Mouse (Mus musculus) liver (tissue): ENCODE results near the gene Cdx2.

Source experiments
- DNase-seq: peaks from one replicate; pipeline ENCODE4 v3.0.0-alpha.2; 2020; ENCODE audit warnings: mixed read lengths

Gene Cdx2

DNA sequence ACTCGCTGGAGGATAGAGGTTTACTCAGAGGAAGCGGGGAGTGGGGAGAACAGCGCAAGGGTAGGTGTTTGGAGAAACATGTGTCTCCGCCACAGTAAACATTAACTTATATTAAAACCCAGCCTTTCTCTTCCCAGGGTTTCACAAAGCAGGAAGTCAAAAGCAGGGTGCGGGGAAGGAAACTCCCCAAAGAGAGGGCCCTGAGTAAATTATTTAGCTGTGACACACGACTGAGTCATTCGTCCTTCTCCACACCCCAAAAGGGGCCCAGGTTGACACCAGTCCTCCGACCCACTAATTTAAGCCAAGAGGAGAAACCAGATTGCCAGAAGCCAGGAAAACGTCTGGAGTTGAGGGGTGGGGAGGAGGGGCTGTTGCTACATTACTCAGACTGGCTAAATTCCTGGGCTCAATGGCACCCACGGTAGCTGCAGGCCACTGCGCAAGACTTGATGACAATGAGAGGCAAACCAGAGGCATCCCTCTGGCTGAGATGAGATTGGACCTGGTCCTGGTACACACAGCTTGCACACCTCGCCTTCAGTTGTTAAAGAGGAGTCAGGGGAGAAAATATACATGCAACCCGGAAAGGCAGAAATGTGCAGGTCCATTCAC lies 14.5 kb downstream of the Cdx2 start:
- DNase-seq: no peak

DNA sequence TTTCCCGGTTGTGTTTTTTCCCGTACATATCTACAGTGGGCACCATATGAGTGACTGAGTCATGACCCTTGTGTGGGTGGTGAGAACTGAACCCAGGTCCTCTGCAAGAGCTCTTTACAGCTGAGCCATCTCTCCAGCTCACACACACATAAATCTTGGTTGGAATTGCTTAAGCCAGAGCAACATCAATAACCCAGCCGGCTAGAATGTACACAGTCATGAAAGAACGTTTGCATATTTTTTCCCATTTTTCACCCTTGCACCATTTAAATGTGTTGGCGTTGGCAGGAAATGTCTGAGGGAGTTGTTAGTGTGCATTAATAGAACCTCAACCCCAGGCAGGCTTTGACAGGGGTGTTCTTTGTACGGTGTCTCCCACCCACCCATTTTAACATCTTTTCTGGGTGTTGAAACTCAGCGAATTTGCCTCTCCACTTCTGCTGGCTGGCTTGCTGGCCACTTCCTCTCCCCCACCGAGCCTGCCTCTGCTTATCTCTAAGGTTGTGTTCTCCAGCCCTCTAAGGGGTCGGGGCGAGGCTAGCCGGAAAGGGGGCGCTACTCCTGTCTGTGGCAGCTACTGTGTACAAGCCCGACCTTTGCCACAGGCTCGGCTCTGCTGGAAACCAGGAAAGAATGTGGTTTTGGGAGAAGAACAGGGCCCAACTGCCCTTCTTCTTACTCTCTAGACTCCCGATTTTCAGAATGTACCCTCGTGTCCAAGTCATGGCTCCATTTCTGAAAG lies 15.1 kb downstream of the Cdx2 start:
- DNase-seq: no peak

DNA sequence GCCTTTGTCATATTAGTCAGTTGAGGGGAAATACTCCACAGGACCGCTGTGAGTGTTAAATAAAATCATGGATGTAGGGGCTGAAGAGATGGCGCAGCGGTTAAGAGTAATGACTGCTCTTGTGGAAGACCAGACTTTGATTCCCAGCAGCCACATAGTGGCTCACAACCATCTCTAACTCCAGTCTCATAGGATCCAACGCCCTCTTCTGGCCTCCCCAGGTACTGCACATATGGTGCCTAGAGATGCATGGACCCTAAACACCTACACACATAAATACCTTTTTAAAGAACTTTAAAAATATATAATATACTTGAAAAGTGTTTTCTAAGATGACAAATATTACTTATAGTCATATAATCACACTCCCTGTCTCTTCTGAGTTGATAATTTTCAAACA lies 22.7 kb downstream of the Cdx2 start:
- no peak for DNase-seq

DNA sequence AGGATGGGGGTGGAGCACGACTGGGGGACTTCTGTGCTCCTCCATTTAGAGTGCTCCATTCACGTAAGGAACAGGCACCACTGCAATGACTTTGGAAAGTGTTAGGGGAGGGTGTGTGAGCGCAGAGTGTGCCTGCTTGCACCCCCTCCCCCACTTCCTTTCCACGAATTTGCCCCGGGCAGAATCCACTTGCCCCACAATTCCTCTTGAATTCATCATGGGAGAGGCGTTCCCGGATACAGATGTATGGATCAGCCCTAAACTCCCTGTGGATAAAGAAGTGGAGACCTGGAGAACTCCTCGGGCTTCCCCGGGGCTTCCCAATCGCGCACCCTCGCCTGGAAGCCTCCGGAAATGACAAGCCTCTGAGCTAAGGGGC lies 29.5 kb downstream of the Cdx2 start:
- no peak for DNase-seq

DNA sequence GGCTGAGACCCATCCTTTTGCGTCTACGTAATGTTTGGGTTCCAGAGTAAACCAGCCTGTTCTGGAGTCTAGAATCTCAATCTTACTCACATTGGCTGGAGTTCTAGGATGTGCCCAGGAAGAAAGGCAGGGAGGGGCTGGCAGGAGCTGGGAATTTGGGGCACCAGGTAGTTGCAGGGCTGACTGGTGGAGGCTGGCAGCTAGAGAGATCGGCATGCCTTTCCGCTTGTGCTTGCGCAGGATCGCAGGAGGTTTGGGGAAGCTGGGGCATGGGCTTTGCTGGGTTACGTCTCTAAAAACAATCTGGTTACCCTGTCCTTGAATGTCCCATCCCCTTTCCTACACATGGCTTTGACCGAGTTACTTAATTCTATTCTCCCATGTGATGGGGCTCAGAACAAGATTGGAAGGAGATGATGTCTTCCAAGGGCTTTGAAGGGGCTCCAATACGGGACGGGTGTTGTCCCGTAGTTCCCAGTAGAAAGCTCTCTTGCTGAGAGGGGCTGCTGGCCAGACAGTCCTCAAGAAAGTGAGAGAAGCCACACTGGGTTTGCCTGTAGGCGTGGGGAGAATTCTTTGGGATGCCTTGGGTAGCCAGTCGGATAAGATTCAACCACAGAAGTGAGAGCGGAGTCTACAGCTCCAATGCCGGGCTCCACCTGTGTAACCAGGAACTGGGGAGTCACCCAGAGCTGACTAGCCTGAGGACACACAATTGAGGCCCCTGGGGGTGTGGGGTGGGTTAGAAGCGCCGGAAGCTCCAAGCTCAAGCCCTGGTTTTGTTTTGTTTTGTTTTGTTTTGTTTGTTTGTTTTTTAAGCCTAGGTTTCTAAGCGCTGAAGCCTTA lies 30.1 kb downstream of the Cdx2 start:
- DNase-seq: no peak

DNA sequence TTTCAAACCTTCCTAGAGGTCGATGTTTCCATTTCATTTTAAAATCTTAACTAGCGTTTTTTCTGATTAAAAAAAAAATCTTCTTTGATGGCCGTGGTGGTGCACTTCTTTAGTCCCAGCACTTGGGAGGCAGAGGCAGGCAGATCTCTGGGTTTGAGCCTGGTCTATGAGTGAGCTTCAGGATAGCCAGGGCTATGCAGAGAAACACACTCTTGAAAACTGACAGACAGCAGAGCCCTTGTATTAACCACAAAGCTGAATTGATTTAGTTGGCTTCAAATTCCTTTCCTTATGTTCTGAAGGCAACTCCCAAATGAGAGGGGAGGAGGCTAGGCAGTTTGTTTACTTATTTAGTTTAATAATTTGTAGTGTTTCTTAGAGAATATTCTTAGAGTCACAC lies 31.3 kb downstream of the Cdx2 start:
- DNase-seq: no peak

DNA sequence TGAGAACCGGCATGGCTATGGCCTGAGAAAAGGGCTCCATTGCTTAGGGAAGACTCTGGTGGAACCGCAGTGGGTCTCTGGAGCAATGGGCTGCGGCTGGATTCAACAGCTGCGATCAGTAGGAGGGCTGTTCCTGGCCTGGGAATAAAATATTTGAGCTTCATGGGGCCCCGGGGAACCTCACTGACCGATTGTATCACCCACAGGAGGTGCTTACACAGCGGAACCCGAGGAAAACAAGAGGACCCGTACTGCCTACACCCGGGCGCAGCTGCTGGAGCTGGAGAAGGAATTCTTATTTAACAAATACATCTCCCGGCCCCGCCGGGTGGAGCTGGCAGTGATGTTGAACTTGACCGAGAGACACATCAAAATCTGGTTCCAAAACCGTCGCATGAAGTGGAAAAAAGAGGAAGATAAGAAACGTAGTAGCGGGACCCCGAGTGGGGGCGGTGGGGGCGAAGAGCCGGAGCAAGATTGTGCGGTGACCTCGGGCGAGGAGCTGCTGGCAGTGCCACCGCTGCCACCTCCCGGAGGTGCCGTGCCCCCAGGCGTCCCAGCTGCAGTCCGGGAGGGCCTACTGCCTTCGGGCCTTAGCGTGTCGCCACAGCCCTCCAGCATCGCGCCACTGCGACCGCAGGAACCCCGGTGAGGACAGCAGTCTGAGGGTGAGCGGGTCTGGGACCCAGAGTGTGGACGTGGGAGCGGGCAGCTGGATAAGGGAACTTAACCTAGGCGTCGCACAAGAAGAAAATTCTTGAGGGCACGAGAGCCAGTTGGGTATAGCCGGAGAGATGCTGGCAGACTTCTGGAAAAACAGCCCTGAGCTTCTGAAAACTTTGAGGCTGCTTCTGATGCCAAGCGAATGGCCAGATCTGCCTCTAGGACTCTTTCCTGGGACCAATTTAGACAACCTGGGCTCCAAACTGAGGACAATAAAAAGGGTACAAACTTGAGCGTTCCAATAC lies 32.6 kb downstream of the Cdx2 start:
- no peak for DNase-seq

DNA sequence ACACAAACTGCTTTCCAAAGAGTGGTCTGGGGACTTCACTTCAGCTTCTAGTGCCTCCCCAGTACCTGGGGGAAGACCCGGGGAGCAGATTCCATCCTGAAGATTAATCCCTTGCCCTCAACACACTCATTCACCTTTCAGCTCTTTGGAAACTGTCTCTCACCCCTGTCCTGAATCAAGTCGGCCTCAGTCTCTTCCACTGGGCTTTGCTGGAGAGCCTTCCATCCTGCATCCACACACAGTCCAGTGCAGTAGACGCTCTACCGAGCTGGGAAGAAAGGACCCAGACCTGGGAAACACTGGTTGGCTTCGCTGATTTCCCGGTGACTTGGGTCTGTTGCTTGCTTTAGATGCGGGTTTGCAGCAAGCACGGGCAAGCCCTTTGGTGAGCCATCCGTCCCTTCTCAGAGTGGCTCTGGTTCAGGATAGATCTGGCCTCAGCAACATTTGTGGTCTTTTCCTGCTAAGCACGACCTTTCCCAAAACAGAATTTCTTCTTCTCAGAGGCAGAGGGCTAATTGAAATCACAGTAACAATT lies 34.2 kb downstream of the Cdx2 start:
- no peak for DNase-seq

DNA sequence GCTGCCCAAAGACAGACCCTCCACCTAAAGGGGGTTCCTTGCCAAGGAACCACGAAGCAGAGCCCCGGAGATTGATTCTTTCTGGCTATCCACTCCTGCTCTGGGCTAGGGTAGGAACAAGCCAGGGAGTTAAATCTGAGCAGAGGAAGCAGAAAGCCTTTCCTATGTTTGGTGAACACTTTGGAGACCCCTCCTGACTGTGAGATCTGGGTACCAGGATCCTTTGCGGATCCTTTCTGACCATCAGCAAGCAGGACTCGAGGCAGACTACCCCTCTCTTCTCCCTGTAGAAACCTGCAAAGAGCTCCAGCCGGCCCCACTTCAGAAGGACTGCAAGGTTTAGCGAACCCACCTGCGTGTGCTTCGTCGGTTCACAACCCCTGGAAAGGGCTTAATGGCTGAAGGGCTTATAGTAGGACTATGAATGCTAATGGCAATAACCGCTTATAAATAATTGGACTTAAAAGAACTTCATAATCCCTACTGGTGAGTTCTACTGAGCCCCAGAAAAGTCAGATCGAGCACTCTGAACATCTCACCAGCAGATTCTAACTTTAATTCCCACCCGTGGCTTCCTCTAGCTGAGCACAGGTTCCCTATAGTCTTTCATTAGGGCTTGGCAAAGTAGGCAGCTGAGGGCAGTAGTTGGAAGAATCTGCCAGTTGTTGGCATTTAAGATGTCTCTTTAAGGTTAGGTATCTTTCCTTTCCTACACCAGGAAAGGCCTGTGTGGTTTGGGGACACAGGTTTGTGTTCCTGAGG lies 34.8 kb downstream of the Cdx2 start:
- no peak for DNase-seq

DNA sequence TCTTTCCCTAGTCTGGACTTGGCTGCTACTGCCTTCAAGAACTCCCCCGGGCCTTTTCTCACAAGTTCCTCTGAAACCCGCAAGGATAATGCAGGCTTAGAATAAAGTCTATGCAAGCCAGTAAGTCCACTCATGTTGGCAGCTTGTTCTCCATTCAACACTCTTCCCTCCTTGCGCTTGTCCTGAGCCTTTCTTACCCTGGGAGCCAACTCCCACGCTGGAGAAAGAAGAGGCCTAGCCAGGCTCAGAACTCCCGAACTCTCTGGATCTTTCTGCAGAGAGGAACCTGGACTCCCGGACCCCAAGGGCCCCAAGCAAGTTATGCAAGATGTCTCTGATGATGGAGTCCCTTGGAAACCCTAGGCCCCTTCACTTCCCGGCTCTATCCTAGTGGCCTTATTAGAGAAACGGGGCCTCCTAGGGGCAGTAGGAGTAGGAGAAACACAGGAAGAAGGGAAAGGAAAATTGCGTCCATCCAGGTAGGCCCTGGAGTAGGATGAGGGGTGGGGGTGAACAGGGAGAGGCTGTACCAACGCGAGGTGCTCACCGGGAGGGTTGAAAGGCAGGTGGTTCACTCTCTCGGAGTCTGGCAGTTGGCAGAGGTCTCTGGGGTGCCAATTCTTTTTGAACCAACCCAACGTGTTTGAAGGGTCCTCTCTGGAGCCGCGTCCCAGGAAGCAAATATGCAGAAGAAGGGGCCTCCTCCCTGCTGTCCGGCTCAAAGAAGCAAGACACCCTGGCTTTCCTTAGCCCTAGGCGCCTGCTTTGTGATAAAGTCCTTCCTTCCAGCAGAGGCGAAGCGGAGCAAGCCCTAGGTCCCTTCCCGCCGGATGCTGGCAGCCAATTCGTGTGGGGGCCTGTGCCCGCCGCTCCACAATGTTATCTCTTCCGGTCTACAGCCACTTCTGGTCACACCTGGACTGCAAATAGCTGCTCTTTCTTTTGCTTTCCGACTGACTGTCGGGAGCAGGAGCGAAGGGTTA lies 36.1 kb downstream of the Cdx2 start:
- DNase-seq: no peak

DNA sequence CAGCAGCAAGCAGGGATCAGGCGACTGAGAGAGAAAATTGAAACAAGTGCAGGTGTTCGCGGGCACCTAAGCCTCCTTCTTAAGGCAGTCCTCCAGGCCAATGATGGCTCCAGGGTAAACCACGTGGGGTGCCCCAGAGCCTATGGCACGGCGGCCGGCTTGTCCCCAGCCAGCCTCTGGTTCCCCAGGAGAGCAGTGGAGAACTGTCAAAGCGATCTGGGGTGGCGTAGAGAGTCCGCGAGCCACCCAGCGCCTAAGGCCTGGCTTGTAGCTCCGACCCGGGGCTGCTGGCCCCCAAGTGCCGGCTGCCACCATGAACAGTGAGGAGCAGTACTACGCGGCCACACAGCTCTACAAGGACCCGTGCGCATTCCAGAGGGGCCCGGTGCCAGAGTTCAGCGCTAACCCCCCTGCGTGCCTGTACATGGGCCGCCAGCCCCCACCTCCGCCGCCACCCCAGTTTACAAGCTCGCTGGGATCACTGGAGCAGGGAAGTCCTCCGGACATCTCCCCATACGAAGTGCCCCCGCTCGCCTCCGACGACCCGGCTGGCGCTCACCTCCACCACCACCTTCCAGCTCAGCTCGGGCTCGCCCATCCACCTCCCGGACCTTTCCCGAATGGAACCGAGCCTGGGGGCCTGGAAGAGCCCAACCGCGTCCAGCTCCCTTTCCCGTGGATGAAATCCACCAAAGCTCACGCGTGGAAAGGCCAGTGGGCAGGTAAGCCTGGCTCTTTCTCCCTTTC lies 37.0 kb downstream of the Cdx2 start, which contains the start of gene Pdx1:
Pdx1 (plus strand) TSS at position 34 of the 747 bp plus-strand sequence.
- no peak for DNase-seq

DNA sequence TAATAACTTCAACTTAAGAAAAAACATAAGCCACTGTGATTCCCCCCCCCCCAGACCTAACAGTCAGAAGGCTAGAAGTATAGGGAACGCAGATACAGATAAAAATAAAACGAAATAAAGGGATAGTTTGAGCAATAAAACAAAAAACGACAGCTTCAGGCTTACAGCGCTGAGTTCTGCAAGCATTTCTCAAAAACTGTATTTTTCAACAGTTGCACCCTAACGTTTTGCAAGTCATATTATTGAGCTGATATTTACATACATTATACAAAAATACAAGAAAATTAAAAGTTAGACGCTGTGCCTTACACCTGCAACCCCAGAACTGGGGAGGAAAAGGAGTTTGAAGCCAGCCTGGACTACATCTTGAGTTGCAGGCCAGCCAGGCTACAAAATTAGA lies 37.7 kb downstream of the Cdx2 start:
- DNase-seq: no peak

DNA sequence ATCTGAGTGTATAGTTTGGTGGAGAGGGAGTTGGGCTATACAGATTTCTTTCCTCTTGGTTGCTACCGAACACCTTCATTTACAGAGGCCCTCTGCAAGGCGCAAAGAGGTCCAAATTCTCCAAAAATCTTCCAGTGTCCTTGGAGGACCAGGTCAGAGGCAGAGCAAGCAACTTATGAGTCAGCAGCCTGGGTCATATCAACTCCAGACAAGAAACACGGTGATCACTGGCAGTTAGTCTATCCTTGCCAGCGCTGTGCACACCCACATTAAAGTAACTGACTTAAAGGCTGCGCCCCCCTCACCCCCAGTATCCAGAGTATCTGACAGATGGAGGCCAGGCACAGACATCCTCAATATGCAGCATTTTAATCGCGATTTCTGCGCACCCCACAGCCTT lies 38.3 kb downstream of the Cdx2 start:
- no peak for DNase-seq

DNA sequence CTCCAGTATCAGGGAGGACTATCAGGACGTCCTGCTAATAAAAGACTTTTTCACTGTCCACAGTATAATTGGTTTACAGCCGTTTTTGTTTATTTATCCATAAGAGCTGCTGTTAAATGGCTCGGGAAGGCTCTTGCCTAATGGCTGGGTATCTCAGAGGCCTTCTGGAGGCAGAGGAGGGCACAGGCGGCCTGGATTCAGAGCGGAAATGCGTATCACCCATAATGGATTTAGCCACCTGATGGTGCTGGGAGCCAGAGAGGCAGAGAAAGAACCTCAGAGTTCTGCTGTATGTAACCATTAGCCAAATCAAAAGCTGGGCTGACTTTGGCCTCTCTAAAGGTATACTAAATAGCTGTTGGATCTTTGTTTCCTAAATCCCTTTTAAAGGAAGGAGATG lies 39.6 kb downstream of the Cdx2 start:
- no peak for DNase-seq

DNA sequence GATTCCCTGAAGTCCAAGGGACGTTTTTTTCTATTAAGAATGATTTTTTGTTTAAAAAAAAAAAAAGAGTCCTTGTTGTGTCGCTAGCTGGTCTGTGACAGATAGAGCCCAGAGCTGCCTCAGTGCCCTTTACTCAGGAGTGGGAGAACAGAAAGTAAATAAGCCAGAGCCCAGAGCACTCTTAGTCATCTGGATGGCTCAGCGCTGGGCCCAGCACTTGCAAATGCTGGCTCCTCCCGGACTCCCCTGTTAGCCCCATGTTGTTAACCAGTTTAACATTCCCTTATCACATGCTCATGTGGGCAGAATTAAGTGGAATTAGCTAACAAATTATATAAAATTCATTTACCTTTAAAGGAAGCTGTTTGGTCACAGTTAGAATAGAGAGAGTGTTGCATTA lies 43.1 kb downstream of the Cdx2 start:
- DNase-seq: no peak

DNA sequence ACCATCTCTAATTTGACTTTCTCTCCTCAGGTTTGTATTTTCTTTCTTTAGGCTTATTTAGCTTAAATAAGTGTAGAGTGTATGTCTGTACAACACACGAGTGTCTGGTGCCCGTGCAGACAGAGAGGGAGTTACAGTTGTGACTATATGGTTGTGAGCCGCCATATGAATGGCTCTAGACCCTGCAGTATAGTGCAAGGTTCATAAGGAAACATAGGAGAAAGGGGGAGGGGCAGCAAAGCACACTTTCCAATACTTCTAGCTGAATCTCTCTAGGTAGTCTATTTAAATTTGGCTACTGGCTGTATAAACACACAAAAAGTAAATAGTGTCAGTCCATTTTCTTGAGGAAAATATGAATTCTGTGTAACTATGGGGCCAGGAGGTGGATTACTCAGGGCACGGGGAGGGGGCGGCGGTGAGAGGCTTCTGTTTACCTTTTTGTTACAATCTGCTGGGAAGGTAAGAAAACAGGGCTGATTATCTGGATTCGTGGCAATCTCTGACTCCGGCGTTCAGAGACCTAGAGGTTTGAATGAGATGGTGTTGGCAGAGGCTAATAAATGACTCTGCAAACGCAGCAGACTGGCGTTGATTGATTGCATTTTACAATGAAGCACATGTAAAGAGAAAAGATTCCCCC lies 45.0 kb downstream of the Cdx2 start:
- DNase-seq: no peak

DNA sequence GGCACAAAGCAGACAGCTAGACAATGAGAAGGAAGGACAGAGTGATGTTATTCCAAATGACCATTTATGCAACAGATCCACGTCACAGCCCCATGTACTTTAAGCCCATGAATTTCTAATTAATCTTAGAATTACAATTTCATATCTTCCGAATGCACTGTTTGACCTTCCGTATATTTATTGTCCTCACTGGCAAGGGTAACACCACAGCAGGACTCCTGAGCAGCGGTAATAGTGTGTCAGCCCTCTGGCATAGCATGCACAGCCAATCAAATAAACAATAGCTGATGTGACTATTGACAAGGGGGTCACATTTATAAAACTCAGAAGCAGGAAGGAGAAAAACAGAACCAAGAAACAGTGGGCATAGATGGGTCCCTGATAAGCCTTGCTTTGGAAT lies 46.3 kb downstream of the Cdx2 start:
- DNase-seq: no peak

DNA sequence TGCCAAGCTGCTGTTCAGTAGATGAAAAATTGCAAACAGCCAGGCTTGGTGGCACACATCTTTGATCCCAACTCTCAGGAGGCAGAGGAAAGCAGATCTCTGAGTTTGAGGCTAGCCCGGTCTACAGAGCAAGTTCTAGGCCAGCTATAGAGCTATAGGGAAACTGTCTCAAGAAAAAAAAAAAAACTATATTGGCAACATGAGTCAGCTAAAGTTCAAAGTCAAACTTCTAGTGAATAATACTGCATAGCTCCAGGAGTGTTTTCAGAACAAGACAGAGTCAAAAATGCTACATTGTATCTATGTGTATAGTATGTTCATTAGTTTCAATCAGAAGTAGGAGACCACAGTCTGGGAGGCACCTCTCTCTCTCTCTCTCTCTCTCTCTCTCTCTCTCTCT lies 46.9 kb downstream of the Cdx2 start:
- no peak for DNase-seq
